Mouse (Mus musculus): Measurements from ENCODE around the gene Ncbp1. TPM values are rescaled to one million over a fixed set of nuclear protein-coding genes. Genes with fewer than 3 reads are reported as not detected.

Ncbp1 gene
- polyA plus RNA-seq, 1 experiment, result not detected

- Histone ChIP-seq H3K4me1 (ENCODE audit: control insufficient read depth, insufficient read depth, low read length) (peaks cover 38% of the 10 kb centered on the region), H3K4me3 (ENCODE audit: insufficient read depth, low read depth, low read length) (no peak overlapping the region), H3K27ac (ENCODE audit: insufficient read depth, low read depth, low read length) (peak overlapping the region; percentile 33)
- WGBS, result 75% methylated on average over 7 of the region's 7 CpGs
- TF ChIP-seq CTCF (IDR thresholded peaks at IDR 0.05; ENCODE audit: insufficient read depth, low read depth, low read length), result no peak
- no peak for TF ChIP-seq POLR2A (IDR thresholded peaks at IDR 0.05; ENCODE audit: insufficient read depth, low read depth, low read length)
These were observed 37.9 kb upstream of the Ncbp1 start for GRCm38 (mm10) chr4:46100539-46100938.

- TF ChIP-seq CTCF (IDR thresholded peaks at IDR 0.05; ENCODE audit: insufficient read depth, low read depth, low read length) (no peak), POLR2A (IDR thresholded peaks at IDR 0.05; ENCODE audit: insufficient read depth, low read depth, low read length) (no peak)
- WGBS, result 26% methylated on average over 14 of the region's 14 CpGs
- H3K4me3 ChIP-seq (ENCODE audit: insufficient read depth, low read depth, low read length), result no peak overlapping the region
- 0 out of 2 replicates have a peak overlapping the region, but pooled peaks have one; percentile 33 for H3K27ac ChIP-seq (ENCODE audit: insufficient read depth, low read depth, low read length)
- H3K4me1 ChIP-seq (ENCODE audit: control insufficient read depth, insufficient read depth, low read length), result peaks cover 36% of the 10 kb centered on the region
These were observed 37.2 kb upstream of the Ncbp1 start for GRCm38 (mm10) chr4:46101211-46101711.

DNA sequence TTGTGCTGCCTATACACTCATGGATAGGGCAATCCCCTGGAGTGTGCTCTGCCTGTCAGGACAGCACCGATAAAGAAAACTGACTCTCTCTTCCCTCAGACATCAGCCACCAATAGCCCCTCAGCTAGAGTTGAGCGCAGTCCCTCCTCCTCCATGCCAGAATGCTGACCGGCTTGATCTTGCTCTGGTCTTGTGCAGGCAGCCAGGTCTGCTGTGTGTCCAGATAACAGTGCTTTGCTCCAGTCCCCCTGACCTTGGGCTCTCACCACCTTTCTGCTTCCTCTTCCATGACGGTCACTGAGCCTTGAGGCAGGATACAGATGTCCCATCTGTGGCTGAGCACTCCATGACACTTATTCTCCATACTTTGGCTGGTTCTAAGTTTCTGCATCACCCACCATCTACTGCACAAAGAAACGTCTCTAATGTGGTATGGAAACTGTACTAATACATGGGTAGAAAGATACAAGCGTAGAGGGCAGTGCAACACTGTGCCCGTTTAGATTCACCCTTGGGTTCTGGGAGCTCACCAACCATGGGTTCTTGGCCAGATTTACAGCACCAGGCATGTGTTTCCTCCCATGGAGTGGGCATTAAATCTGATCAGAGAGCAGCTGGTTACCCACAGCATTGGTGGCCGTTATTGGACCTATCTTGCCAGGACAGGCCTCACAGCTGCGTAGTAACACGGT lies 36.2 kb upstream of the Ncbp1 start:
- H3K4me3 ChIP-seq (ENCODE audit: insufficient read depth, low read depth, low read length), result no peak overlapping the region
- peaks cover 27% of the 10 kb centered on the region for H3K4me1 ChIP-seq (ENCODE audit: control insufficient read depth, insufficient read depth, low read length)
- 95% methylated on average over 10 of the region's 10 CpGs for WGBS
- peak overlapping the region; percentile 53; the same call in 1 of the 2 replicates for H3K27ac ChIP-seq (ENCODE audit: insufficient read depth, low read depth, low read length)
- TF ChIP-seq POLR2A (IDR thresholded peaks at IDR 0.05; ENCODE audit: insufficient read depth, low read depth, low read length), result no peak
- TF ChIP-seq CTCF (IDR thresholded peaks at IDR 0.05; ENCODE audit: insufficient read depth, low read depth, low read length), result no peak

GRCm38 (mm10) chr4:46110084-46110483 lies 28.3 kb upstream of the Ncbp1 start:
- 93% methylated on average over 8 of the region's 8 CpGs for WGBS
- Histone ChIP-seq H3K4me1 (ENCODE audit: control insufficient read depth, insufficient read depth, low read length) (peaks cover 2% of the 10 kb centered on the region), H3K4me3 (ENCODE audit: insufficient read depth, low read depth, low read length) (no peak overlapping the region), H3K27ac (ENCODE audit: insufficient read depth, low read depth, low read length) (no peak overlapping the region)
- no peak for TF ChIP-seq POLR2A (IDR thresholded peaks at IDR 0.05; ENCODE audit: insufficient read depth, low read depth, low read length)
- TF ChIP-seq CTCF (IDR thresholded peaks at IDR 0.05; ENCODE audit: insufficient read depth, low read depth, low read length), result no peak

- H3K4me1 ChIP-seq (ENCODE audit: control insufficient read depth, insufficient read depth, low read length), result peaks cover 2% of the 10 kb centered on the region
- TF ChIP-seq POLR2A (IDR thresholded peaks at IDR 0.05; ENCODE audit: insufficient read depth, low read depth, low read length), result no peak
- no peak for TF ChIP-seq CTCF (IDR thresholded peaks at IDR 0.05; ENCODE audit: insufficient read depth, low read depth, low read length)
- WGBS, result 38% methylated on average over 3 of the region's 3 CpGs
- no peak overlapping the region for H3K4me3 ChIP-seq (ENCODE audit: insufficient read depth, low read depth, low read length)
- no peak overlapping the region for H3K27ac ChIP-seq (ENCODE audit: insufficient read depth, low read depth, low read length)
These were observed 27.1 kb upstream of the Ncbp1 start for GRCm38 (mm10) chr4:46111361-46111760.

- TF ChIP-seq POLR2A (IDR thresholded peaks at IDR 0.05; ENCODE audit: insufficient read depth, low read depth, low read length), result no peak
- no peak for TF ChIP-seq CTCF (IDR thresholded peaks at IDR 0.05; ENCODE audit: insufficient read depth, low read depth, low read length)
- 47% methylated on average over 1 of the region's 1 CpGs for WGBS
- no peak overlapping the region for H3K4me3 ChIP-seq (ENCODE audit: insufficient read depth, low read depth, low read length)
- no peaks in the 10 kb centered on the region; the same call in 1 of the 2 replicates for H3K4me1 ChIP-seq (ENCODE audit: control insufficient read depth, insufficient read depth, low read length)
- no peak overlapping the region for H3K27ac ChIP-seq (ENCODE audit: insufficient read depth, low read depth, low read length)
These were observed 23.1 kb upstream of the Ncbp1 start for GRCm38 (mm10) chr4:46115308-46115707.

GRCm38 (mm10) chr4:46116544-46117175 lies 21.8 kb upstream of the Ncbp1 start:
- no peak for TF ChIP-seq POLR2A (IDR thresholded peaks at IDR 0.05; ENCODE audit: insufficient read depth, low read depth, low read length)
- no peak for TF ChIP-seq CTCF (IDR thresholded peaks at IDR 0.05; ENCODE audit: insufficient read depth, low read depth, low read length)
- H3K4me1 ChIP-seq (ENCODE audit: control insufficient read depth, insufficient read depth, low read length), result no peaks in the 10 kb centered on the region; the same call in 1 of the 2 replicates
- 81% methylated on average over 10 of the region's 10 CpGs for whole genome bisulfite sequencing
- no peak overlapping the region for H3K4me3 ChIP-seq (ENCODE audit: insufficient read depth, low read depth, low read length)
- no peak overlapping the region for H3K27ac ChIP-seq (ENCODE audit: insufficient read depth, low read depth, low read length)

GRCm38 (mm10) chr4:46117536-46117935 lies 20.9 kb upstream of the Ncbp1 start:
- no peak for TF ChIP-seq POLR2A (IDR thresholded peaks at IDR 0.05; ENCODE audit: insufficient read depth, low read depth, low read length)
- TF ChIP-seq CTCF (IDR thresholded peaks at IDR 0.05; ENCODE audit: insufficient read depth, low read depth, low read length), result no peak
- WGBS, result 93% methylated on average over 4 of the region's 4 CpGs
- H3K4me3 ChIP-seq (ENCODE audit: insufficient read depth, low read depth, low read length), result no peak overlapping the region
- H3K27ac ChIP-seq (ENCODE audit: insufficient read depth, low read depth, low read length), result no peak overlapping the region
- H3K4me1 ChIP-seq (ENCODE audit: control insufficient read depth, insufficient read depth, low read length), result no peaks in the 10 kb centered on the region; the same call in 1 of the 2 replicates

DNA sequence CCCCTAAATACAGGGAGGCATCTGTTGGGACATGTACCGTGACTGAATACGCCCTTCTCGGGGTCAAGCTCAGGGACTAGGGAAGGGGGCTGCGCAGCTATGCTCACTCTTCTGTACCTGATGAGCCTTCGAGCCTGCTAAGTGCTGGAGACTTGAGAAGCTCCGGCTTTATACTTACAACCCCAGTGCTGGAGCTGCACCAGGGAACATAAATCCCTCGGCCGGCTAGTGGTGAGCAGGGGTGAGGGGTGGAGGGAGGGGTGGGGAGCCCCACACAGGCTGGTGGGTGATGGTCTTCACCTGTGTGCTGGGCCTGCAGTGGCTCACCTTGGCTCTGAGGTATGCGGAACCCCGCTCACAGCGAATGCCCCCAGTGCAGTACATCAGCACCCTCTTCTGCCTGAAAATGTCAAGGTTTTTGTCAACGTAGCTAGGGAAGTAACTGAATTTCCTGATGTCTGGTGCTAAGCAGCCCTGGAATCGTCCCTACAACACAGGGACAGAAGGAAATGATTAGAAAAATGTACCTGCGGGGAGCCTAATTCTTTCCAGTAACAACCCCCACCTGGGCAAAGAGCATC lies 18.8 kb upstream of the Ncbp1 start:
- Histone ChIP-seq H3K4me1 (ENCODE audit: control insufficient read depth, insufficient read depth, low read length) (no peaks in the 10 kb centered on the region), H3K4me3 (ENCODE audit: insufficient read depth, low read depth, low read length) (no peak overlapping the region), H3K27ac (ENCODE audit: insufficient read depth, low read depth, low read length) (no peak overlapping the region)
- WGBS, result 91% methylated on average over 14 of the region's 14 CpGs
- TF ChIP-seq POLR2A (IDR thresholded peaks at IDR 0.05; ENCODE audit: insufficient read depth, low read depth, low read length) (no peak), CTCF (IDR thresholded peaks at IDR 0.05; ENCODE audit: insufficient read depth, low read depth, low read length) (no peak)

Measured in olfactory bulb, adult 2 months (tissue).